Mouse (Mus musculus): ENCODE data around the gene Spats2. TPM values are rescaled to one million over a fixed set of nuclear protein-coding genes. Genes with fewer than 3 reads are reported as not detected.

The Spats2 gene
- polyA plus RNA-seq, 1 experiment: 41.7 TPM

DNA sequence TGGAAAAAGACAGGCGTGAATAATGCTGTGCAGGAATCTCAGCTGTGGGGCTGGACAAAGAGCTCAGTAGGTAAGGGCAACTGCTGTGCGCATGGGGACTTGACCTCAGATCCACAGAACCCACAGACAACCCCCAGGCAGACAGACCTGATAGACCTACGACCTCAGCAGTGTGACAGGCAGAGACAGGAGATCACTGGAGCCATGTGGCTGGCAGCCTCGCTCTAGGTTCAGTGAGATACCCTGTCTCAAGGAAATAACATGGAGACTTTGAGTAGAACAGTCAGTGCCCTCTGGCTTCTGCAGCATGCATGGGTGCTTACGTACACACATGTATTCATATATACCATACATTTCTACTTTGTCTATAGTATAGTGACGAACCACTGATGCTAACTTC, 46.4 kb downstream of the Spats2 start:
- no peak for TF ChIP-seq CTCF (IDR thresholded peaks at IDR 0.05; ENCODE audit: borderline replicate concordance, insufficient read depth, low read length)
- no peak for TF ChIP-seq POLR2A (IDR thresholded peaks at IDR 0.05; ENCODE audit: low read depth, low read length)
- H3K4me3 ChIP-seq (ENCODE audit: insufficient read depth, low read length): no peak overlapping the region
- no peaks in the 10 kb centered on the region for H3K4me1 ChIP-seq (ENCODE audit: control insufficient read depth, insufficient read depth, low read length)
- H3K27ac ChIP-seq (ENCODE audit: insufficient read depth, low read length): no peak overlapping the region

DNA sequence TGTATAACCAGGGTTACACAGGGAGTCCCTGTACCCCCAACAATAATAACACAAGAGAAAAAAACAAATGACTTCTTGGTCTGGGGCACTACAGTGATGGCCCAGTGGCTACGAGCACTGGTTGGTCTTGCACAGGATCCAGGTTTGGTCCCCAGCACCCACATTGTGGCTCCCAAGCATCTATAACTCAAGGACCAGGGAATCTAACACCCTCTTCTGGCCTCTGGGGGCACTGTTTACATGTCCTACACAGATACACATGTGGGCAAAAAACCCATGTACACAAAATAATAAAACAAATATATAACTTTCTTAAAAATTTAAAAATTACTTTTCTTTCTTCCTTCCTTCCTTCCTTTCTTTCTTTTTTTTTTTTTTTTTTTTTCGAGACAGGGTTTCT, 53.9 kb downstream of the Spats2 start:
- H3K4me1 ChIP-seq (ENCODE audit: control insufficient read depth, insufficient read depth, low read length): no peaks in the 10 kb centered on the region
- H3K4me3 ChIP-seq (ENCODE audit: insufficient read depth, low read length): no peak overlapping the region
- H3K27ac ChIP-seq (ENCODE audit: insufficient read depth, low read length): no peak overlapping the region
- TF ChIP-seq CTCF (IDR thresholded peaks at IDR 0.05; ENCODE audit: borderline replicate concordance, insufficient read depth, low read length) (no peak), POLR2A (IDR thresholded peaks at IDR 0.05; ENCODE audit: low read depth, low read length) (no peak)

DNA sequence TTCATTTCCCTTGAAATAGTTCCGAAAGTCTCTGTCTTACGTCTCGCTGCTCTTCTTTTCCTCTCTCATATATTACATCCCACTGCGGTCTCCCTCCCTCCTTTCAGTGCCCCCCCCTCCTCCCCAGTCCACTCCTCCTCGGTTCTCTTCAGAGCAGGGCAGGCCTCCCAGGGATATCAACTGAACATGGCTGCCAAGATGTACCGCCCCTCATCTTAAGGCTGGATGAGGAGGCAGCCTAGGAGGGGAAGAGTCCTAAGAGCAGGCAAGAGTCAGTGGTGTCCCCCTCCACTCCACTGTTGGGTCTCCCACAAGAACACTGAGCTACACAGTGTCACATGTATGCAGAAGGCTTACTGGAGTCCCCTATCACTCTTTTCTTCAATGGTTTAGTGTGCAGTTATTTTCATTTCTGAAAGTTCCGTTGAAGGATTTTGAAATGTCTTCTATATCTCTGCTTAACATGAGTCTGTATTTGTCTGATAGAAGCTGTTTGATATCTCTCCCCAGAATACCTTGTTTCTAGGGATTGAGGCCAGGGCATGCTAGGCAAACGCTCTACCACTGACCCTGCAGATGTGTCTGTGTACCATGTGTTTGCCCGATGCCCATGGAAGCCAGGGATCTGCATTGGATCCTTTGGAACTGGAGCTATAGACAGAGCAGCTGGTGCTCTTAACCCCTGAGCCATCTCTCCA, 58.6 kb downstream of the Spats2 start:
- Histone ChIP-seq H3K4me1 (ENCODE audit: control insufficient read depth, insufficient read depth, low read length) (no peaks in the 10 kb centered on the region), H3K4me3 (ENCODE audit: insufficient read depth, low read length) (no peak overlapping the region), H3K27ac (ENCODE audit: insufficient read depth, low read length) (no peak overlapping the region)
- TF ChIP-seq POLR2A (IDR thresholded peaks at IDR 0.05; ENCODE audit: low read depth, low read length): no peak

DNA sequence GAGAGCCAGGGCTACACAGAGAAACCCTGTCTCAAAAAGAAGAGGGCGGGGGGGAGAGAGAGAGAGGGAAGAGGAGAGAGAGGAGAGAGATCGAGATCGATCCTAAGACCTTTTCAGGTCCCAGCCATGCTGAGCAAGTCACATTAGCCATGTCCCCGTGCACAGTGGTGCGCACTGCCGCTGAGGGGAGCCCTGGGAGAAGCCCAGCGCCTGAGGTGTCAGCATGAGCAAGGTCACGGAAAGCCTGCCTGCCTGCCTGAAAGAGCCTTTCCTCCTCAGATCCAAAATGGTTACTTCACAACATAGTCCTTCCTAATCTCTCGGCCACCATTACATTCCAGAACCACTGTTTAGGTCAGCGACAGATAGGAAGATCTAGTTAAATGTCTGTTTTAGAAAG, 68.6 kb downstream of the Spats2 start:
- H3K27ac ChIP-seq (ENCODE audit: insufficient read depth, low read length): no peak overlapping the region
- no peaks in the 10 kb centered on the region for H3K4me1 ChIP-seq (ENCODE audit: control insufficient read depth, insufficient read depth, low read length)
- no peak overlapping the region for H3K4me3 ChIP-seq (ENCODE audit: insufficient read depth, low read length)
- TF ChIP-seq CTCF (IDR thresholded peaks at IDR 0.05; ENCODE audit: borderline replicate concordance, insufficient read depth, low read length): no peak

DNA sequence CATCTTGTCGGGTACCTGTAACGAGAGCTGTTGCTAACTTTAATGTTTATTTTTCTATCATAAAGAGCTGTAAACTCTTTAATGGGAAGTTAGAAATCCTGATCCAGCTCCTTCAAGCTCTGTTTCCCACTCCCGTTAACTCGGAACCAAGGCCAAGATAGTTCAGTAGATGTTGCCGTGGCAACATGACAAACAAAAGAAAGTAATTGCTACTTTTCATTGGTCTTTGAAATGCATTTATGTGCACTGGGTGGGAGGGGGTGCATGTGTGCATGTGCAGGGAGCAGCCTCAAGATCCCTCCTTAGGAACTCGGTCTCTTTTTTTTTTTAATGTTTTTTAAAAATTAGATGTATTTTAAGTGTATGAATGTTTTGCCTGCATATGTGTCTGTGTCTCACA, 69.3 kb downstream of the Spats2 start:
- Histone ChIP-seq H3K4me3 (ENCODE audit: insufficient read depth, low read length) (no peak overlapping the region), H3K27ac (ENCODE audit: insufficient read depth, low read length) (no peak overlapping the region), H3K4me1 (ENCODE audit: control insufficient read depth, insufficient read depth, low read length) (no peaks in the 10 kb centered on the region)
- no peak for TF ChIP-seq POLR2A (IDR thresholded peaks at IDR 0.05; ENCODE audit: low read depth, low read length)
- TF ChIP-seq CTCF (IDR thresholded peaks at IDR 0.05; ENCODE audit: borderline replicate concordance, insufficient read depth, low read length): no peak

DNA sequence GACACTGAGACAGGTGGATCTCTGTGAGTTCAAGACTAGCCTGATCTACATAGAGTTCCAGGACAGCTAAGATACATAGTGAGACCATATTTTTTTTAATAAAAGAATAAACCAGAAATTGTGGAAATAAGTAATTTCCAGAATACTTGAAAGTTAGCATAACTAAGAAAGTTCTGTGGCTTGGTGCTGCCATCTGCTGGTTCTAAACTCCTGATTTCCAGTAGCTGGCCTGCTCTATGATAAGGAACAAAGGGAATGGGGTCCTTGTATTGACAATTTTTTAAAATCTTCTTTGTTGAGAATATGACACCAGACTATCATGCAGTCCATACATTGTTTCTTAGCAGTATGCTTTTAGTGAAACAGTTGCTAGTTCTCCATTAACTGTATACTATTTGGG, 73.0 kb downstream of the Spats2 start:
- H3K4me1 ChIP-seq (ENCODE audit: control insufficient read depth, insufficient read depth, low read length): no peaks in the 10 kb centered on the region
- no peak overlapping the region for H3K27ac ChIP-seq (ENCODE audit: insufficient read depth, low read length)
- no peak for TF ChIP-seq CTCF (IDR thresholded peaks at IDR 0.05; ENCODE audit: borderline replicate concordance, insufficient read depth, low read length)
- no peak for TF ChIP-seq POLR2A (IDR thresholded peaks at IDR 0.05; ENCODE audit: low read depth, low read length)
- no peak overlapping the region for H3K4me3 ChIP-seq (ENCODE audit: insufficient read depth, low read length)

DNA sequence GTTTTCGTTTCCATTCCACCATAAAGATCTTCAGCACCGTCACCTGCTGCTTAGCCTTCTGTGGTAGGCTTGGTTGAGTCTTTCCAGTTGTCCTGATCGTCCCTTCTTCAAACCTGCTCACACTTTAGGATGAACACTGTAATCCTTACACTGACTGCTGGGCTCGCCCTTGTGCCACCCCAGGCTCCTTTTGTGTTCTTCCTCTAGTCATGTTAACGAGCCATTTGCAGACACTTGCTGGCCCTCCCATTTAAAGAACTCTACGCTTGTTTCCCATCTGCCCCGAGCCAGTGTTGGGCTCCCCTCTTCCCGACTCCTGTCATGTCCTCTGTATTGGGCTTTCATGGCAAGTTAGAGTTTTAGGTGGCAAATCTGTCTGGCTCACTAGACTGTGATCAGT, 80.2 kb downstream of the Spats2 start:
- H3K4me1 ChIP-seq (ENCODE audit: control insufficient read depth, insufficient read depth, low read length): no peaks in the 10 kb centered on the region
- no peak overlapping the region for H3K27ac ChIP-seq (ENCODE audit: insufficient read depth, low read length)
- TF ChIP-seq CTCF (IDR thresholded peaks at IDR 0.05; ENCODE audit: borderline replicate concordance, insufficient read depth, low read length) (no peak), POLR2A (IDR thresholded peaks at IDR 0.05; ENCODE audit: low read depth, low read length) (no peak)
- H3K4me3 ChIP-seq (ENCODE audit: insufficient read depth, low read length): no peak overlapping the region

DNA sequence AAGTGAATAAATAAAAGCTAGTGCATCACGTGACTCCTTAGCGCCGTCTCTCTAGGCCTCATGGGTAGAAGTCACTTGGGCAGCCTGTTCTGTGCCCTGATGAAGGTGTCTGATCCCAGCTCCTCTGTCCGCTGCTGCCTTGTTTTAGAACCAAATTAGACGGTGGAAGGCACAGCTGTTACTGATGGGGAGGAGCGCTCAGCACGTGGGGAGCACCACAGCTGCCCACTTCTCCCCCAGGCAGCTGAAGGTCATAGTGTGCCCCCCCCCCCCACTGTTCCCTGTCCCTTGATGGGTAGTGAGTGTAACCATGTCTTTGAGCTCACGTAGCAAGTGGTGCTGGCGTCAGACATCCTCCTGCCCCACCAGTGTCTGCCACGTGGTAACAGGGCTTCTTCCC, 87.5 kb downstream of the Spats2 start:
- Histone ChIP-seq H3K27ac (ENCODE audit: insufficient read depth, low read length) (no peak overlapping the region), H3K4me3 (ENCODE audit: insufficient read depth, low read length) (no peak overlapping the region), H3K4me1 (ENCODE audit: control insufficient read depth, insufficient read depth, low read length) (no peaks in the 10 kb centered on the region)
- TF ChIP-seq POLR2A (IDR thresholded peaks at IDR 0.05; ENCODE audit: low read depth, low read length): no peak
- TF ChIP-seq CTCF (IDR thresholded peaks at IDR 0.05; ENCODE audit: borderline replicate concordance, insufficient read depth, low read length): no peak

DNA sequence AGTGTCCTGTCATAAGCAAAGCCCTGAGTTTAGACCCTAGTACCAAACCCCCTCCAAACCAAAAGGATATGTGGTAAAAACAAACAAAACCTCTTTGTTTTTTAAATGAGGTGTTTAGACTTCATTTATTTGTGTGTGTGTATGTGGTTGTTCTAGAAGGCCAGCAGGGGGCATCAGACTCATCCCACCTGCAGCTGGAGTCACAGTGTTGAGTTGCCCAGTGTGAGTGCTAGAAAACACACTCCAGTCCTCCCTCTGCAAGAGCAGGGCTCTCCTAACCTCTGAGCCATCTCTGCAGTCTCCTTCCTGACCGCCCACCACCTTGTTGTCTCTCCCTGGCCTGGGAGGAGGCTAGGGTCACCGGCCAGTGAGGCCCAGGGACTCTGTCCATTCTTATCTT, 89.2 kb downstream of the Spats2 start:
- TF ChIP-seq POLR2A (IDR thresholded peaks at IDR 0.05; ENCODE audit: low read depth, low read length): no peak
- TF ChIP-seq CTCF (IDR thresholded peaks at IDR 0.05; ENCODE audit: borderline replicate concordance, insufficient read depth, low read length): no peak
- Histone ChIP-seq H3K4me1 (ENCODE audit: control insufficient read depth, insufficient read depth, low read length) (no peaks in the 10 kb centered on the region), H3K4me3 (ENCODE audit: insufficient read depth, low read length) (no peak overlapping the region), H3K27ac (ENCODE audit: insufficient read depth, low read length) (no peak overlapping the region)

DNA sequence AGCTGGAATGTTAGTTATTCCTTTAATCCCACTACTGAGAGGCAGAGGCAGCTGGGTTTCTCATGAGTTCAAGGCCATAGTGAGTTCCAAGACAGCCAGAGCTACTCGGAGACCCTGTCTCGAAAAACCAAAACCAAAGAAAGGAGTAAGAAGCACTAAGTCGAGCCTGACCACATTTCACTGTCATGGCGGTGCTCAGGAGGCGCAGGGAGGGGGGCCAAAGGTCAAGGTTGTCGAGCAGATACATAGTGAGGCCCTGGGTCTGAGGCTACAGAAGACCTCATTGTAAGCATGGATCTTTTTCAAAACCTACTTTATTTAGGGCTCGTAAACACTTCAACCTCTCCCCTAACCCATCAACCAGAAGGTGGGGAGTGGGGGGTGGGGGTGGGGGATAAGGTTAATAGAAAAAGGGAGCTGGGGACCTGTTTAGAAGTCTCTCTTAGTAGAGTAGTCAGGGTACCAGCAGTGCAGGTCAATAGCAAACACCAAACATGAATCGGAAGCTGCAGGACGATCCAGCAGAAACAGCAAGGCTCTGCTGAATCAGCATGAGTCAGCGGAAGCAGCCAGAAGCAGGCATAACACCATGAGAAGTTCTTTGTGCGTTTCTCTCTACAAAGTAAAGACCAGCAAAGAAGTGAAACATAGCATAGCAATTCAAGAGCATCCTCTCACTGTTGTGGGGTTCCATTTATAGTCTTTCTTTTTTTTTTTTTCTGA, 90.2 kb downstream of the Spats2 start:
- TF ChIP-seq CTCF (IDR thresholded peaks at IDR 0.05; ENCODE audit: borderline replicate concordance, insufficient read depth, low read length) (no peak), POLR2A (IDR thresholded peaks at IDR 0.05; ENCODE audit: low read depth, low read length) (no peak)
- no peak overlapping the region for H3K27ac ChIP-seq (ENCODE audit: insufficient read depth, low read length)

More for the DNA sequence above, 90.2 kb downstream of the Spats2 start:
- no peak overlapping the region for H3K4me3 ChIP-seq (ENCODE audit: insufficient read depth, low read length)
- H3K4me1 ChIP-seq (ENCODE audit: control insufficient read depth, insufficient read depth, low read length): no peaks in the 10 kb centered on the region
